Mouse (Mus musculus) liver, embryonic 11.5 days (tissue): ENCODE measurements around the gene Ly6g5b. TPM values are rescaled to one million over a fixed set of nuclear protein-coding genes. Genes with fewer than 3 reads are reported as not detected.

Experiments used
- ATAC-seq: fragments of 200-750 bp; cut with Nextera tagmentation; replicated peaks from 2 replicates; pipeline ENCODE4 v1.8.0; 2017; ENCODE audit warnings: moderate number of reproducible peaks, mild to moderate bottlenecking, moderate TSS enrichment, moderate library complexity; ENCODE audit not compliant: low FRiP score
- DNase-seq: peaks from one replicate; pipeline ENCODE4 v3.0.0-alpha.2; 2017; ENCODE audit warnings: low spot score
- H3K27ac ChIP-seq: fragments of 300-500 bp; sonication (generic); 2 replicates; pipeline ENCODE4 v1.5.1; 2014; ENCODE audit warnings: mild to moderate bottlenecking, low read depth, low read length, control low read depth
- H3K27me3 ChIP-seq: fragments of 300-500 bp; sonication (generic); replicated peaks from 2 replicates; pipeline ENCODE4 v1.6.1; 2014; ENCODE audit warnings: low read length, mixed read lengths; ENCODE audit not compliant: control insufficient read depth, insufficient read depth
- H3K36me3 ChIP-seq: fragments of 300-500 bp; sonication (generic); 2 replicates; pipeline ENCODE4 v1.6.1; 2014; ENCODE audit warnings: mild to moderate bottlenecking, low read length, moderate library complexity, mixed read lengths; ENCODE audit not compliant: control insufficient read depth, insufficient read depth
- H3K4me1 ChIP-seq: fragments of 300-500 bp; sonication (generic); replicated peaks from 2 replicates; pipeline ENCODE4 v1.6.1; 2014; ENCODE audit warnings: low read length, mixed read lengths; ENCODE audit not compliant: control insufficient read depth, insufficient read depth
- H3K4me2 ChIP-seq: fragments of 300-500 bp; sonication (generic); 2 replicates; pipeline ENCODE4 v1.6.1; 2014; ENCODE audit warnings: mild to moderate bottlenecking, control low read depth, moderate library complexity
- H3K4me3 ChIP-seq: fragments of 300-500 bp; sonication (generic); 2 replicates; pipeline ENCODE4 v1.5.1; 2014; ENCODE audit warnings: low read depth, low read length, control low read depth
- H3K9ac ChIP-seq: fragments of 300-500 bp; sonication (generic); 2 replicates; pipeline ENCODE4 v1.6.1; 2014; ENCODE audit warnings: low read depth, low read length, control low read depth
- H3K9me3 ChIP-seq: fragments of 300-500 bp; sonication (generic); 2 replicates; pipeline ENCODE4 v1.6.1; 2016; ENCODE audit warnings: low read length, inconsistent platforms, mixed read lengths; ENCODE audit not compliant: control insufficient read depth
- whole genome bisulfite sequencing: fragments of 180-500 bp; shearing (Covaris S2); extraction: QIAGEN DNeasy Blood & Tissue Kit; methylation state at CpG from one replicate; pipeline ENCODE4 v1.1.7; 2014; 5-methylcytosine and 5-hydroxymethylcytosine counted together
- polyA plus RNA-seq: library from polyadenylated mRNA; unstranded; fragments of >200 nt; fragmentation: Nextera tagmentation; extraction: Ambion mirVana; gene quantifications from 2 replicates; pipeline ENCODE4 v1.2.1, GENCODE M21; 2014

The Ly6g5b gene
- polyA plus RNA-seq, 1 experiment from 2014 or later, result 0.89 TPM

- H3K27ac ChIP-seq, result no peak overlapping the region
- H3K4me1 ChIP-seq, result peaks cover 8% of the 10 kb centered on the region
- ATAC-seq (no peak), DNase-seq (no peak)
- peaks cover 12% of the 10 kb centered on the region for H3K27me3 ChIP-seq
- H3K9ac ChIP-seq, result no peak overlapping the region
- 31% methylated on average over 17 of the region's 17 CpGs for WGBS
- H3K4me3 ChIP-seq, result no peak overlapping the region
- H3K36me3 ChIP-seq, result no peaks in the 10 kb centered on the region
- no peak overlapping the region for H3K4me2 ChIP-seq
- H3K9me3 ChIP-seq, result no peaks in the 10 kb centered on the region
Measured at GRCm38 (mm10) chr17:35074097-35074496, 41.1 kb downstream of the Ly6g5b start.

- Histone ChIP-seq H3K27ac (no peak overlapping the region), H3K9me3 (no peaks in the 10 kb centered on the region), H3K4me2 (no peak overlapping the region), H3K36me3 (no peaks in the 10 kb centered on the region), H3K4me3 (no peak overlapping the region), H3K4me1 (peaks cover 4% of the 10 kb centered on the region), H3K9ac (no peak overlapping the region), H3K27me3 (peaks cover 30% of the 10 kb centered on the region)
- WGBS, result 83% methylated on average over 9 of the region's 9 CpGs
- DNase-seq (no peak), ATAC-seq (no peak)
Measured at GRCm38 (mm10) chr17:35071454-35071853, 43.8 kb downstream of the Ly6g5b start.

DNA sequence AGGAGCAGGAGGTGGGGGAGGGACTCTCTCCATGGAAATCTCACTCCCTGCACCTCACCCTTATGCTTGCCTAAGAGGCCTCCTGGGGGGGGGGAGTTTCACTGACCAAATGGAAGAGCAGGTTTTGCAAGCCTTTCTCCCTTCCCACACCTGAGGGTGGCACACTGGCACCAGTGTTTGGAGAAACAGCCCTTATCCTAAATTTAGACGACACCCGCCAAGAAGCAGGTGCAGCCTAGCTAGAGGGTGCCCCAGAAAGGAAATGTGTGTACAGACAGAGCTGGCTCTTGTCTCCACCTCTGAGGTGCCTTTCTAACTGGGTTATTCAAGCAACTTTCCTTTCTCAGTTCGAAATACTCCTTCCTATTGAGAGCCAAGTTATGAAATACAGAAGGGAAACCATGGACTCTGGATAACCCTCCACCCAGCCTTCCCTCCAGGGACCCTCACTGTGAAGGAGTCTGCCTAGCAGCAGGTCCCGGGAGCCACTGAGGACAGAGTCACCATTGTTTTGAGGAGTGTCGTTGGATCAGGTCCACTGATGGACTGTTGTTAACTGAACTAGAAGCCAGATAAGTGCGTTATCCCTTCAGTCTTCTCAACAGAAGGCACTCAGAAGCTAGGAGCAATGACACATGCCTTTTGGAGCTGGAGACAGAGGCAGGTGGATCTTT lies 44.5 kb downstream of the Ly6g5b start:
- H3K27me3 ChIP-seq, result peaks cover 37% of the 10 kb centered on the region
- no peaks in the 10 kb centered on the region for H3K9me3 ChIP-seq
- DNase-seq (no peak), ATAC-seq (no peak)
- H3K36me3 ChIP-seq, result no peaks in the 10 kb centered on the region
- H3K4me1 ChIP-seq, result peaks cover 8% of the 10 kb centered on the region
- H3K4me3 ChIP-seq, result no peak overlapping the region
- H3K4me2 ChIP-seq, result no peak overlapping the region
- no peak overlapping the region for H3K27ac ChIP-seq
- WGBS, result 52% methylated on average over 6 of the region's 6 CpGs
- no peak overlapping the region for H3K9ac ChIP-seq

DNA sequence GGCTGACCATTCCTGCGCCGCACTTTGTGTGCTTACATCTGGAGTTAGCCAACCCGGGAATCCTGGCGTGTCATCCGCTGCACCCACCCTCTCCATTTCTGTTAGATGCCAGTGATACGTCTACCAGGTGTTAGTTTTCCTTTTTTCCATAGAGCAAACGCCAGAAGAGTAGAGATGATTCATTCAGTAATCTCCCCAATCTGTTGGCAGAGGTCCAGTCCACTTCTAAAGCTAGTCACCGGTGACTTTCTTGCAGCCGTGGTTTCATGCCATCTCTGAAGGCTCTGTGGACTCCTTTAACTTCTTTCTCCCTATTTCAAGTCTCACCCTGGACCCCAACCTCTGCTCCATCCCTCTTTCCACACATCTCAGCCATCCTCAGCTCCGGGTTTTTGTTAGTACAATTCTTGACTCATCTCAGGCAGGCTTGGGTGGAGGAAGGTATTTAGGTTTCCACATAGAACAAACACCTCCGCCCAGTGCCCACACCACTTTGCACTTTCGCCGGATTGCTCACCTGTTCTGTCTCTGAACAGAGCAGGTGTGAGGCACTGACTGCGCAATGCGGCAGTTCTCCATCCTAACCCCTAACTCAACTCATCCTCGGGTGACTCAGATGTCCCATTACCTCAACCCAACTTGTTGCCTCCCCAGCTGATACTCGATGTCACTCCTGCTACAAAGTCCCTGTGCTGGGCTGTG lies 46.9 kb downstream of the Ly6g5b start:
- 76% methylated on average over 17 of the region's 17 CpGs for WGBS
- no peaks in the 10 kb centered on the region for H3K9me3 ChIP-seq
- H3K36me3 ChIP-seq, result no peaks in the 10 kb centered on the region
- H3K4me1 ChIP-seq, result peaks cover 17% of the 10 kb centered on the region
- H3K4me3 ChIP-seq, result no peak overlapping the region
- DNase-seq (no peak), ATAC-seq (no peak)
- no peak overlapping the region for H3K27ac ChIP-seq
- H3K9ac ChIP-seq, result no peak overlapping the region
- no peak overlapping the region for H3K4me2 ChIP-seq
- peaks cover 49% of the 10 kb centered on the region for H3K27me3 ChIP-seq

DNA sequence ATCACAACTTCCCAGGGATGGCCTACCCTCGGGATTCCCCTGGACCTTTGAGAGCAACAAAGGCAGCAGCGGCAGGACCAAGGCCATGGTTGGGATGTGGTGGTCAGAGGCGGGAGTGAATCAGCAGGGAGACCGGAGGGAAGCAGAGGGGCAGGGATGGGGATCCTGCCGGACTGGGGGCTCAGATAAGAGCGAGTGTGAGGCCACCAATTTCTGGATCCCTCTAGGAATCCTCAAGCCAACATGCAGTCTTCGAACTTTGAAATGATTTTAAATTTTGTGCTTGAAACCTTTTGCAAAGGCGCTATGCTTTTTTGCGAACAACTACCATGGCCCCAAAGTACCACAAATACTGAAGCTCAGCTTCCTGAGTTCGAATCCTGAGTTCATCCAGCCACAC lies 49.1 kb downstream of the Ly6g5b start, which contains the start of gene Mpig6b:
TSS of gene Mpig6b (minus strand) at position 101 of the 400 bp plus-strand sequence.
- Histone ChIP-seq H3K4me3 (peak within 1 kb of the TSS; percentile 45), H3K9me3 (no peaks in the 10 kb centered on the region), H3K4me1 (peaks cover 20% of the 10 kb centered on the region), H3K27me3 (peaks cover 46% of the 10 kb centered on the region), H3K4me2 (peak within 1 kb of the TSS; percentile 79), H3K9ac (peak within 1 kb of the TSS; percentile 45), H3K27ac (peak within 1 kb of the TSS; percentile 2; the same call in 1 of the 2 replicates), H3K36me3 (peaks cover 6% of the 10 kb centered on the region; the same call in 1 of the 2 replicates)
- ATAC-seq (no peak), DNase-seq (no peak)
- WGBS, result 38% methylated on average over 10 of the region's 10 CpGs

GRCm38 (mm10) chr17:35064951-35065947 lies 50.0 kb downstream of the Ly6g5b start, which contains the start of gene Ly6g6c:
Gene Ly6g6c (plus strand): TSS chr17:35065388.
- peaks cover 46% of the 10 kb centered on the region for H3K27me3 ChIP-seq
- H3K4me3 ChIP-seq, result peak within 1 kb of the TSS; percentile 45
- DNase-seq (peak; percentile 52), ATAC-seq (peak; percentile 17)
- no peaks in the 10 kb centered on the region for H3K9me3 ChIP-seq
- 2% methylated on average over 48 of the region's 48 CpGs for WGBS
- peak within 1 kb of the TSS; percentile 45 for H3K9ac ChIP-seq
- peak within 1 kb of the TSS; percentile 2; the same call in 1 of the 2 replicates for H3K27ac ChIP-seq
- peak within 1 kb of the TSS; percentile 79 for H3K4me2 ChIP-seq
- peaks cover 12% of the 10 kb centered on the region; the same call in 1 of the 2 replicates for H3K36me3 ChIP-seq
- peaks cover 28% of the 10 kb centered on the region for H3K4me1 ChIP-seq

DNA sequence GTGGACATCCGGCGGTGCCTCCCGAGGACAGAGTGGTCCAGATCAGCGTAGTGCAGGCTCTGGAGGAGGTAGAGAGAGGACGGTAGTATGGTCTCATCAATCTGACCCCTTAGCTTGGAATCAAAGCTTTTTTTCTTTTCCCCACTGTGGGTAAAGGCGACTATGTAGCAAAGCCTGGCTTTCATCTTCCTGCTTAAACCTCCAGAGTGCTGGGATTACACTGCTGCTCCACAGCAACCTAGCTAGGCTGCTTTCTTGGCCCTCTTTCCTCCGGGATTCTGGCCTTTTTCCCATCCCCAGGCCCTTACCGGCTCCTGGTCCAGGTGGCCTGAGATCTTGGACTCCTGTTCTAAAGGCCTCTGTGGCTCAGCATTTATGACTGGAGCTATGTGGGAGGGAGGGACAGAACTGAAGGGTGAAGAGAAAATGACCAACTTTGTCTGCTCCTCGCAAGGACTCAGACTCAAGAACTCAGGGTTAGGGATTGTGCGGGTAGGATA lies 50.8 kb downstream of the Ly6g5b start:
- 22% methylated on average over 10 of the region's 10 CpGs for WGBS
- no peak overlapping the region for H3K27ac ChIP-seq
- DNase-seq (no peak), ATAC-seq (no peak)
- H3K9ac ChIP-seq, result no peak overlapping the region; the same call in 1 of the 2 replicates
- H3K9me3 ChIP-seq, result no peaks in the 10 kb centered on the region
- H3K27me3 ChIP-seq, result peaks cover 46% of the 10 kb centered on the region
- H3K4me2 ChIP-seq, result peak overlapping the region; percentile 79
- H3K4me1 ChIP-seq, result peaks cover 34% of the 10 kb centered on the region
- peaks cover 12% of the 10 kb centered on the region; the same call in 1 of the 2 replicates for H3K36me3 ChIP-seq
- H3K4me3 ChIP-seq, result peak overlapping the region; percentile 45
